16 mouse cellular contexts compared by ENCODE assay signal in the genomic region with DNA sequence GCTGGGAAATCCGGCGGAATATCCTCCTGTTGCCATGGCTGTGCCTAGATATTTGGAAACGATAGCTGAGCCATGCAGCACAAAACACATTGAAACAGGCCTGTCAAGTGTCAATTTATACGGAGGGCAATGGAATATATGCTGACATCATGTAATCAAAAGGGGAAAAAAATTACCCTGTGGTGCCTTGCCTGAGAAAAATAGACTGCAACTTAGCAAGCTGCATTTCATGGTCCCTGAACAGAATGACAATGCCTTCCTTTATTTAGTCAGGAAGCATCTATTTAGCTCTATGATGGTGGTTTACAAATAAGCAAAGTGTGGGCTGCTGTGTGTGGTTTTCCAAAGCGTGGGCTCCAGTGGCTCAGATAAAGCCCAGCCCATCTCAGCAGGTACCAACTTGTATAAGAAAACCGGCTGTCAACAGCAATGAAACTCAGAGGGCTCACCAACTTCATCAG.
DNase-seq lines count a peak whose midpoint lies in the region; ATAC-seq and TF ChIP-seq lines count a peak whose summit lies in the region.
"Had no signal": no experiment of that assay in that cellular context is flagged by ENCODE, and none has a peak within 500 bp of the region (broad histone marks: within the 10 kb centered on the region; RNA-seq: fewer than 3 reads in every experiment).

No protein-coding gene starts in this region.

- H3K36me3 ChIP-seq in forebrain, embryonic 13.5 days (ENCODE audit: poor library complexity, severe bottlenecking), result no peaks in the 10 kb centered on the region
- H3K36me3 ChIP-seq in forebrain, embryonic 10.5 days (replicated peaks), result no peaks in the 10 kb centered on the region
- H3K36me3 ChIP-seq in hindbrain, embryonic 12.5 days, result no peaks in the 10 kb centered on the region
- no peaks in the 10 kb centered on the region for H3K36me3 ChIP-seq in midbrain, embryonic 14.5 days (ENCODE audit: control insufficient read depth, insufficient read depth, low read length)
- H3K36me3 ChIP-seq: limb, embryonic 13.5 days; liver, embryonic 15.5 days had no signal

- TF ChIP-seq CTCF in brain, embryonic 14.5 days (IDR thresholded peaks at IDR 0.05; ENCODE audit: borderline replicate concordance, extremely low read depth, insufficient read depth, insufficient read length), result no peak

- no peak for TF ChIP-seq POLR2A in brain, embryonic 14.5 days (IDR thresholded peaks at IDR 0.05; ENCODE audit: borderline replicate concordance, extremely low read depth, insufficient read depth, insufficient read length, poor library complexity, severe bottlenecking)

- intact Hi-C loops in heart, postnatal 14 days (cut with DNase I), result no loop called here

- peaks cover 20% of the 10 kb centered on the region for H3K4me1 ChIP-seq in forebrain, embryonic 13.5 days
- H3K4me1 ChIP-seq in forebrain, embryonic 10.5 days, result peaks cover 12% of the 10 kb centered on the region
- H3K4me1 ChIP-seq in hindbrain, embryonic 12.5 days, result peaks cover 12% of the 10 kb centered on the region
- H3K4me1 ChIP-seq in midbrain, embryonic 14.5 days (ENCODE audit: control insufficient read depth, insufficient read depth, low read length), result peaks cover 8% of the 10 kb centered on the region; the same call in 1 of the 2 replicates
- H3K4me1 ChIP-seq: limb, embryonic 13.5 days; liver, embryonic 15.5 days; megakaryocyte, embryonic 14.5 days had no signal

- H3K27ac ChIP-seq in forebrain, embryonic 13.5 days, result no peak overlapping the region
- H3K27ac ChIP-seq in forebrain, embryonic 10.5 days, result no peak overlapping the region
- no peak overlapping the region for H3K27ac ChIP-seq in hindbrain, embryonic 12.5 days
- no peak overlapping the region for H3K27ac ChIP-seq in midbrain, embryonic 14.5 days (replicated peaks; ENCODE audit: low read depth, low read length)
- H3K27ac ChIP-seq: left cerebral cortex, adult 2 months; limb, embryonic 13.5 days; liver, embryonic 15.5 days had no signal

- 7% methylated on average over 6 of the region's 6 CpGs for WGBS in forebrain, embryonic 13.5 days
- WGBS in forebrain, embryonic 10.5 days, result 45% methylated on average over 6 of the region's 6 CpGs
- WGBS in hindbrain, embryonic 12.5 days, result 12% methylated on average over 6 of the region's 6 CpGs
- WGBS in midbrain, embryonic 14.5 days, result 5% methylated on average over 6 of the region's 6 CpGs

- no peak overlapping the region for H3K9ac ChIP-seq in forebrain, embryonic 13.5 days
- H3K9ac ChIP-seq in hindbrain, embryonic 12.5 days, result no peak overlapping the region
- H3K9ac ChIP-seq in midbrain, embryonic 14.5 days (replicated peaks; ENCODE audit: low read length), result no peak overlapping the region
- H3K9ac ChIP-seq: limb, embryonic 13.5 days; liver, embryonic 15.5 days had no signal

- H3K27me3 ChIP-seq in forebrain, embryonic 13.5 days, result no peaks in the 10 kb centered on the region
- H3K27me3 ChIP-seq in forebrain, embryonic 10.5 days (ENCODE audit: poor library complexity, severe bottlenecking), result no peaks in the 10 kb centered on the region
- no peaks in the 10 kb centered on the region for H3K27me3 ChIP-seq in hindbrain, embryonic 12.5 days
- H3K27me3 ChIP-seq in midbrain, embryonic 14.5 days (ENCODE audit: control insufficient read depth, insufficient read depth, low read length), result 0 out of 2 replicates have a peak, but pooled peaks cover 2% of the 10 kb centered on the region
- H3K27me3 ChIP-seq: limb, embryonic 13.5 days; liver, embryonic 15.5 days; megakaryocyte, embryonic 14.5 days had no signal

- peak; percentile 82 for ATAC-seq in forebrain, embryonic 13.5 days
- peak; percentile 56 for ATAC-seq in hindbrain, embryonic 12.5 days (ENCODE audit: low FRiP score)
- peak; percentile 50; the same call in 1 of the 2 replicates for ATAC-seq in midbrain, embryonic 14.5 days (ENCODE audit: low FRiP score, low TSS enrichment)
- ATAC-seq in erythroblast, adult 5-6 weeks (replicated peaks; ENCODE audit: low FRiP score, poor library complexity, severe bottlenecking), result no peak

- DNase-seq in forebrain, embryonic 10.5 days (ENCODE audit: extremely low spot score, low spot score), result no peak
- DNase-seq in brain, embryonic 14.5 days (ENCODE audit: low read depth), result peak; percentile 93
- DNase-seq in midbrain, embryonic 14.5 days, result peak; percentile 62
- DNase-seq in heart, postnatal 14 days, result no peak
- no peak for DNase-seq in cerebellum, adult 8-10 months
- DNase-seq: adrenal gland, postnatal 10 days; kidney, adult 9 months; lung, postnatal 10 days; thymus, adult 18-20 months had no signal

- no peak overlapping the region for H3K4me2 ChIP-seq in forebrain, embryonic 13.5 days
- no peak overlapping the region for H3K4me2 ChIP-seq in hindbrain, embryonic 12.5 days (replicated peaks)
- no peak overlapping the region for H3K4me2 ChIP-seq in midbrain, embryonic 14.5 days (ENCODE audit: low read length)
- H3K4me2 ChIP-seq: limb, embryonic 13.5 days; liver, embryonic 15.5 days had no signal

- H3K9me3 ChIP-seq in forebrain, embryonic 13.5 days (replicated peaks), result no peaks in the 10 kb centered on the region
- no peaks in the 10 kb centered on the region for H3K9me3 ChIP-seq in forebrain, embryonic 10.5 days
- H3K9me3 ChIP-seq in hindbrain, embryonic 12.5 days (replicated peaks), result no peaks in the 10 kb centered on the region
- no peaks in the 10 kb centered on the region for H3K9me3 ChIP-seq in midbrain, embryonic 14.5 days (ENCODE audit: control insufficient read depth, low read length)
- H3K9me3 ChIP-seq: limb, embryonic 13.5 days; liver, embryonic 15.5 days; megakaryocyte, embryonic 14.5 days had no signal

- H3K4me3 ChIP-seq in forebrain, embryonic 13.5 days, result no peak overlapping the region
- H3K4me3 ChIP-seq in forebrain, embryonic 10.5 days, result no peak overlapping the region
- no peak overlapping the region for H3K4me3 ChIP-seq in hindbrain, embryonic 12.5 days
- H3K4me3 ChIP-seq in midbrain, embryonic 14.5 days (replicated peaks; ENCODE audit: low read depth, low read length), result no peak overlapping the region
- H3K4me3 ChIP-seq: left cerebral cortex, adult 2 months; limb, embryonic 13.5 days; liver, embryonic 15.5 days; megakaryocyte, embryonic 14.5 days had no signal

Comparison
In these comparisons a context has a peak if more than half of its experiments do, and no peak if none do; other contexts are left out.
1. DNase-seq: peak in brain, embryonic 14.5 days (single experiment) and midbrain, embryonic 14.5 days (single experiment); none in forebrain, embryonic 10.5 days (single experiment), heart, postnatal 14 days (0 of 2) and cerebellum, adult 8-10 months (single experiment).